Mouse (Mus musculus) layer of hippocampus, adult 11-12 months (tissue): Measurements from ENCODE around the gene Hikeshi.

Experiments used
- DNase-seq: peaks from one replicate; pipeline ENCODE4 v3.0.0; 2022; ENCODE audit warnings: low spot score

Hikeshi gene

DNA sequence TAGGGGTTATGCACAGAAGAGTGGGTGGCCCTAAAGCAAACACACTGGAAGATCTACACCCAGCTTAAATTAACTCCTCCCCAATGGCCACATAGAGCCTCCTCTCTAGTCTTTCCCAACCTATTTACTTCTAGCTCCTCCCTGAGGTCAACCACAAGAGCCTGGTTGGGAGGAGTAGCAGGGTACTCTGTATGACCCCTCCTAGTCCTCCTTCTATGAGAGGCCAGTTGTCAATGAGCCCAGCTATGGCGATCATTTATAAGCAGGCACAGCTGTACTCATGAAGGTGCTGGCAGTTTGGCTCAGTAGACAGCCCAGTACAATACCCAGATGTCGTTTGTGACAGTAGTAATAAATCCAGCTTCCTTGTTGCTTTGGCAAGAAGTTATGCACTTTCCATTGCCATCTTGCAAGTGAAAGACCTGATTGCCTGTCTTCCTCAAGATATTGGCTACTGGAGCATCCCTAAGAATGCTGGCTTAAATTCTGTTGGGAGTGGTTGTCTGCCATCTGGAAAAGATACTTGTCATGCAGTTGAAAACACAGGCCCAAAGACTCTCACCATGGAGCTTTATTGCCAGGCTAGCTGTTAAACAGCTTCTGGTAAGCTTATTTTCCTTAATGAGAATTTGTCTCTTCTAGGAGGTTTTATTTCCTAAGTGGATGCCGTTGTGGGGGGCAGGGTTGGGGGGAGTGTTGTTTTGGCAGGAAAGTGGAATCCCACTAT, 27.4 kb downstream of the Hikeshi start:
- no peak for DNase-seq

DNA sequence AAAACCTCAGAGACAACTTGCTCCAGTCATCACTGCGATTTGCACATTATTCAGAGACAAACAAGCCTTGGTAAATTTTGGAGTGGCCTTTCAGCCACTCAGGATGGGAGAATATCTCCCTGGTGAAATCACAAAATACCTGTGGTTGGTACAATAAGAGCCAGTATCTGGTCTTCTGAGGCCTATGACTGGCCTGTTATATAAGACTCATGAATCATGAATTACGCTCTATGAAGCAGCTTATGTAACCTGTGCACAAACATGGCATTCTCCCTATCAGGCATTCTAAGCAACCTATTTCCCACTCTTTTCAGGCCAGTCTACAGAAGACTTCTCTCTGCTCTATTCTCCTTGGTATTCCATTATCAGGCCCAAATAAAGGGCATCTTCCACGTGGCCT, 28.6 kb downstream of the Hikeshi start:
- DNase-seq = no peak

DNA sequence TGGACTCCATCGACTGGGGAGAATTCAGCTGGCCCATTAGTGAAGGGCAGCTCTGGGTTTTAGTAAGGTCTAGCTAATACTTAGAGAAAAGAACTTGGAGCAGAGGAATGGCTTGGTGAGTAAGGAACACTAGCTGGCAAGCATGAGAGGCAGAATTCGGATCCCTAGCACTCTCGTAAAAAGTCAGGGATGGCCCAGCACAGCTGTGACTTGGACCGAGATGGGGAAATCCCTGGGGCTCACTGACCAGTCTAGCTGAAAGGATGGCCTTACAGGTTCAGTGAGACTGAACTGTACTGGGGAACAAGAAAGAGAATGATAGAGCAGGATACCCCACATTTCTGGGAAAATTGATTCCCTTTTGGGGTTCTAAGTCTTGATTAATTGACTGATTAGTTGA, 31.3 kb downstream of the Hikeshi start:
- DNase-seq = no peak

DNA sequence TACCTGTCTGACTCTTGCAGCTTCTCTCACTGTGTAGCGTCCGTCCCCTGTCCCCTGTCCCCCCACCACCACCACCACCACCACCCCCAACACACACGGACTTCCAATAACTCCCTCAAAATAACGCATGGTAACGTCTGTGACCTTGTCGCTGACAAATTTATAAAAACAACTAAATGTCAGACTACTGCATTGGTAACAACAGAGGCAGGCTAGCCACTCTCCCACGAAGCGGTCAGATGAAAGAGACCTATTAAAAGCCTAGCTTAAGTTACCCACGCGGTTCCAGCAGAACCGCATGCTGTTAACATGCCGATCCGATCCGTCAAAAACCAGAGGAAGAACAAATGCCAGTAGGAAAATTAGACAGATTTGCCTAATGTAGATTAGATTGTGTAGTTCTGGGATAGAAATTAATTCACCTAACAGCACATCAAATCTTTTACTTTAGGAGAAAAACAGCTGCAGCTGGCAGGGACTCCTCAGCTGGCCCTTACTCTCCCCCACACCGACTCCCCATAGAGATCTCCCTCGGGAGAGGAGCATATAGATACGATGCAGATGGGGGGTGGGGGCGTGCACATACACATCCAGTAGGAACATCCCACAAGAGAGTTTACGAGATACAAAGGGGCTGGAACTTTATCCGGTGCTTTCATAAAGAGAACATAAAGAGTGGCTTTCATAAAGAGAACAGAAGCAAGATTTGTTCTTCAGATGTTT, 31.9 kb downstream of the Hikeshi start:
- no peak for DNase-seq

DNA sequence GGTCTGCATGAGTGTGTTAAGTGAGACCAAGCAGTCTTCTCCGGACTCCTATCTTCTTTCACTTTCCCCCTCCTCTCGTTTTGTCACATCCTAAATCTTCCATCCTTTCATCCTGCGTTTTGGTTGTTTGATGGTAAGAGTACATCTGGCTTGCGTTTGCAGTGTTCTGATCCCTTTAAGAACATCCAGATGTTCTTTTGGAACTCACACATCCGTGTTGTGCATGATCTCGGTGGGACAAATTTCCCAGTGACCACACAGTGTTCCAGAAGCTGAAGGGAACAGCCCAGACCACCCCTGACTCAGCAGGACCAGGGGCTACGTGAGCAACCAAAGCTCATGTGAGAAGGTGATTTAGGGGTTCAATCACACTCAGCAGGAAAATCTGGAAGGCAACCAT, 32.6 kb downstream of the Hikeshi start:
- DNase-seq = no peak

DNA sequence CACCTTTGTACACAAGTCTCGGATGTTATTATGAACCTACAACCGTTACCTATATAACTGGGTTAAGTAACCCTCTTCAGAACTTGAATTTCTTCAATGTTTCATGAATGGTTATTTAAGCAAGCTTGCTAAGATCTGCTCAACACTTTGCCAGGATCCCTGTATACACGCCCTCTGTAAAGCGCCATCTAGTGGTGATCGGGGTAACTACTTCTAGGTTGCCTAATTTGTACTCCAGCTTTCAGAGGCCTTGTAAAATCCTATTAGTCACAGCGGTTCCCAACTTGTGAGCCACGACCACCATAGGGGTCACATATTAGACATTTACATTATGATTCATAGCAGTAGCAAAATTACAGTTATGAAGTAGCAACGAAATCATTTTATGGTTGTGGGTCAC, 33.1 kb downstream of the Hikeshi start:
- DNase-seq = peak; percentile 82

DNA sequence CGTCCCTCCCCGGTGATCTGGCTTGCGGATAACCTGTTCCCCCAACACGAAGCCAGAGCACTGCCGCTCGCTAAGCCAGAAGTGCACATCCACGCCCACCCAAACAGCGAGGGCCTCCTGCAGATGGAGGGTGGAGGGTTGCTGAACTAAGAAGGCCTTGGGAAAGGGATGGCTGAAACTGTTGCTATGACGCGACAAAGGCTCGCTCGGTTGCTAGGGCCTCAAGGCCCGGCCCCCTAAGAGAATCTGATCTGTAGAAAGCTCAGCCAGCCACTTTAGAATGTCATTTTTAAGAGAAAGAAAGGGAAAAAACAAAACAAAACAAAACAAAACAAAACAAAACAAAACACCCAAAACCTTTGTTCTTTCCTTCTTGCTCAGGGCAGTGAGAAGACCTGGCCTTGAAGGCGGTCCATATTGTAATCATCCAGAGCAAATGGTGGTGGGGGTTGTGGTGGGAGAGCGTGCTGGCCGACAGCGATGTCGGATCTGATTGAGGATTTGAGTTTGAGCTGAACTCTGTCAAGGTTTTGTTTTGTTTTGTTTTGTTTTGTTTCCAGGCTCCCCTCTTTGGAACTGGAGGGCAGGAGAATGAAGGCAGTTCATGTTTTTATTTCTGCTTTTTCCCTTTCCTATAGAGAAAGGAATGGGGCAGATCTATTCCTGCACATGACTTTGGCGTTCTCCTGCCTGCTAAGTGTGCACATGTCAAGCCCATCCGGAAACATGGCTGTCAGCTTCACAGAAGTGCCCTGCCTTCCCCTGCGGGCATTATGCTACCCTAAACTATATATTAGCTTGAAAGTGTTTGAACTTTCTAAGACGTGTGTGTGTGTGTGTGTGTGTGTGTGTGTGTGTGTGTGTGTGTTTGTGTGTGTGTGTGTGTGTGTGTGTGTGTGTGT, 37.3 kb downstream of the Hikeshi start, which contains the start of gene Ccdc81:
TSS of gene Ccdc81 (minus strand) at position 188 of the 902 bp plus-strand sequence.
- DNase-seq = no peak

DNA sequence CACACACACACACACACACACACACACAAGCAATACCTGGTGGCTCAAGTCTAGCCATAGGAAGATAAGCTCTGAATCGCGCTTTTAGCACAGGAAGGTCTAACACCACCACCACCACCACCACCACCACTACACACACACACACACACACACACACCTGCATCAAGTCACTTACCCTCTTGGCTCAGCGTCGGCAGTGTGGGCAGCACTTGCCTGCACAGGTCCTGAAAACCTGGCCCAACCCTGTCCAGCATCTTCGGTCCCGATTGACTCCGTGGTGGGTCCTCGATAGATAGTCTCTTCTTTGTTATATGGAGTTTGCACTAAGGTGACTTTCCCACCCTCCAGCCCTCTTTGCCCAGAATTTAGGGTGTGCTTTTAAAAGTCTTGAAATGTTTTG, 38.0 kb downstream of the Hikeshi start:
- DNase-seq = no peak

DNA sequence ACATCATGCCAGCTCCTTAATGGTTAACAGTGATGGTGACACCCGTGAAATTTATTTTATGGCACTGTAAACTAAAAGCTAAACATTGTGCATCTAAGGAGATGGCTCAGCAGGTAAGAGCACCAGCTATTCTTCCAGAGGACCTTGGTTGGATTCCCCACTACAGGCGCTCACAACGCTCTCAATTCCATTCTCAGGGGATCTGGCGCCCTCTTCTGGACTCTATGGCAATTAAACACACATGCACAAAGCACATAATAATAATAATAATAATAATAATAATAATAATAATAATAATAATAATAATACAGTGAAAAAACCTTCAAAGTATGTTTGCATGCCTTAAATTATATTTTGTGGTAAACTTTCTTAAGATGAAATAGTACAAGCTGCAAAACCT, 49.1 kb downstream of the Hikeshi start:
- DNase-seq = no peak

DNA sequence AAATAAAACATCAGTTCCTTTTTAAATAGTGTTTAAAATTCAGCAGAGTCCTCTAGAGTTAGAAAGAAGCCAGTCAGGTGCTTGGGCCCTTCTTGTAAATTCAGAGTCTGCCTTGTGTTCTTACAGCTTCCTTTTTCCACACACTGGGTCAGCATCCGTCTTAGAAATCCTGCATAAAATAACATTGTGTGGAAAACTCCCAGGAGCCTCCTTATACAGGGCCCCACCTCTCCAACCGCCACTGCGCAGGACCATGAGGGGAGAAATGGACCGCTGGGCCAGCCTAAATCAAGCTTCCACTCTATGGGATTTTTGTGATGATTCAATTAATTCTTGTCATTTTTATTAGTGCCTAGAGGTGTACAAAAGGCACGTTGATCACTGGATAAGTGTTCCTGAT, 49.6 kb downstream of the Hikeshi start:
- no peak for DNase-seq

DNA sequence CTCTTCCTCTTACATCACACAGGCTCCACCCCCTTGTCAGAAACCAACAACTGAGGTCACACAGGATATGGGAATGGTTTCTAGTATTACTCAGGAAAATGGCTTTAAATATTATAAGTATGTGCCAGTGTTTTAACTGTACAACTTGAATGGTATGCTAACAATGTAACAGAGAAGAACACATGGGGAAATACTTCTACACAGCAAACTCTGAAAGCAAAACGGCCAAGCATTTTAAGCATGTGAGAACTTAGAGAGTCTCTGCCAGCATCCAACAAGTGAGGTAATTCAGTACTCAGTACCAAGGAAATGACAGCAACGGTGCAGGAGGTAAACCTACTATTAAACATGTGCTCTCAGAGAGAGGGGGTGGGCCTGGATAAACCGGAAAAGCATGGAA, 56.5 kb downstream of the Hikeshi start:
- no peak for DNase-seq

DNA sequence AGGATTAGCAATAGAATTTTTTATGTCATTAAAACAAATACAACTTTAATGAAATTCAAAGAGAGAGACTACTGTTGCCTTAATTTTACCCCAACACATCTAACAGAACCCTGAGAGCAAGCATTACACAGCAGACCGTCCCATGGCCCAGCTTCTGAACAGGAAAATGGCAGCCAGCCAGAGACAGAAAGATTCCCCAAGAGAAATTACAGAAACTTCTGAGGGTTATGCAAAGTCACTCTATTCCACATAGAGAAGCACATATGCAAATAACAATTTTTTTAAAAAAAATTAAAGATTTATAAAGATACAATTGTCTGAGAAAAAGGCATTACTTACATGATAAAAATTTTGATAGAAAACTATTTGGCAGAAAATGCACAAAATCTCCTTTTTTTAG, 61.3 kb downstream of the Hikeshi start:
- DNase-seq = no peak
